Mouse (Mus musculus) heart, postnatal 25 days (tissue): ENCODE measurements around the gene Otop3. TPM values are rescaled to one million over a fixed set of nuclear protein-coding genes. Genes with fewer than 3 reads are reported as not detected.
A peak's percentile ranks its signal among the peaks of the same experiment; 100 is the strongest.

Experiments used
- DNase-seq: peaks from one replicate; pipeline ENCODE4 v3.0.0; 2022; ENCODE audit warnings: low spot score
- intact Hi-C: fragments of 180-260 bp; cut with DNase I; formaldehyde crosslinking; loops from one replicate; pipeline ENCODE4 v1.15.1; 2025
- total RNA-seq, 2 experiments: library from RNA; stranded (reverse); gene quantifications; 2 replicates each; pipeline ENCODE4 v1.2.3; 2021

The Otop3 gene
- total RNA-seq = not detected

DNA sequence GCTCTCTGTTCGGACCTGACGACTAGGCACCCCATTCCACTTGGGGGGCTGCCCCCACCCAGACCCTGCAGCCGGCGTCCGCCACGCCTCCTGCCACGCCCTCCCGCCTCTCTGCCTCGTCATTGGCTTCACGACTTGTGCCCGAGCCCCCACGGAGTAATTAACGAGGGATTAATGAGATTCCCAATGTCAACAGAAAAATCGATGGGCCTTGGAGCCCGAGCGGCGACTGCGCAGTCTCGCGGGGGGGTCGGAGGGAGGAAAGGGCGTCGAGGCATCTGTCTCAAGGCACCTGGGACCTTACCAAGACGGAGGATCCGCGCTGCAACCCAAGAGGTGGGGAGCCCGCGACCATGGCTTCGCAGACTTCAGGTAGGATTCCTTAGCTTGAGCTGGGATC, at the start of gene Otop3:
Otop3 (plus strand) TSS at position 201 of the 400 bp plus-strand sequence.
- no peak for DNase-seq
- intact Hi-C loops = no loop called here

DNA sequence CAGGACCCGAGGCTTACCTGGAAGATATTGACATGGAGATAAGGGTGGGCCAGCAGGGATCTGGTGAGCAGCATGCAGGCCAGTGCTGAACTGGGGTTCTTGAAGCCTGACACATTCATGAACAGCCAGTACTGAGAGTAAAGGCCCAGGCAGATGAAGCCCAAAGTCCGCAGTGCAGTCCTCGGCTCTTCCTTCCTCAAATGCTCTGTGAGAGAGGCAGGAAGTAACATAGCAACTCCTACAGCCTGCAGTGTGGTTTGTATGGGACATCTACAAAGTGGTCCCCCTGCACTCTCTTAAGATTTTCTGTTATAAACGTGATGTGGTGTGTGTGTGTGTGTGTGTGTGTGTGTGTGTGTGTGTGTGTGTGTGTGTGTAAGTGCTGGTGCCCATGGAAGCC, 49.2 kb upstream of the Otop3 start:
- intact Hi-C loops = no loop called here
- DNase-seq = no peak

DNA sequence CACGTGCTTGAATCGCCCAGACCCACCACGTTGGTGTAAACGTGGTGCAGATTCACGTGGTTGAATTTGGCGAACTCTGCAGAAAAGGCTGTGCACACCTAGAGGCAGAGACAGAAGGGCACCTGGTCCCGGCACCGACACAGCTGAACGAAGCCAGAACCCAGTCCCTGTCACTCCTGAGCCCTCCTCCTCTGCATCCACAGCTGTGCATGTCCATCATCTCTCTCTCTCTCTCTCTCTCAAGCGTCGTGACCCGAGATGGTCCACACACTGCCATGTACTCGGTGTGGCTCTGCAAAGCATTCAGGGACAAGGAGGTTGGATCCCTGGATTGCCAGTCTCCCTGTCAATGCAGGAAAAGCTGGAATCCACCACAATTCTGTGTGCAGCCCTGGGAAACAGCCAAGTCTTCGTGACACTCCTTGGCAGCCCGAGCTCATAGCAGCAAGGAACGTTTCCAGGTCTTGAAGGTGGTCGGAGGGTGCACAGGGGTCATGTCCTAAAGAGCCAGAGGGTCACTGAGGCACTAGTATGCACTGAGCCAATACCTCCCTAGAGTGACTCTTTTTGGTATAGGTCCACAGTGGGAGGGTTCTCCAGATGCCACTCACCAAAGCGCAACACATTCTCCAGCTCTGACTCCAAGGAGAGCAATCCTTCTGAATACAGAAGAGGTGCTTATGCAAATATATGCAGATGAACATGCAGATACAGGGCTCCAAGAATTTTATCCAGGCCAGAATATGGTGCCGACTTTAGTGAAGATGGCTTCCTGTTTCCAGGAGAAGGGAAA, 48.1 kb upstream of the Otop3 start:
- no peak for DNase-seq
- intact Hi-C loops = no loop called here

DNA sequence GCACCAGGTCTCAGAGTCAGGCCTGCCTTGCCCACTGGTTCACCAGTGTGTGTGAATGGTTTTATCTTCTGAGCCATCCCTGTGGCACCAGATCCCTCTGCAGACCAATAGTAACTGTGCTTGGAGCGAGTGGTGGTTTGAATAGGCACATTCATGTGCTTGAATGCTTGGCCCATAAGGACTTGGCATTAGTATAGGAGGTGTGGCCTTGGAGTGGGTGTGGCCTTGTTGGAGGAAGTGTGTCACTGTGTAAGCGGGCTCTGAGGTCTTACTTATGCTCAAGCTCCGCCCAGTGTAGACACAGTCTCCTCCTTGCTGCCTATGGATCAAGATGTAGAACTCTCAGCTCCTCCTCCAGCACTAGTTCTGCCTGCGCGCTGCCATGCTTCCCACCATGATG, 47.1 kb upstream of the Otop3 start:
- intact Hi-C loops = no loop called here
- DNase-seq = no peak

DNA sequence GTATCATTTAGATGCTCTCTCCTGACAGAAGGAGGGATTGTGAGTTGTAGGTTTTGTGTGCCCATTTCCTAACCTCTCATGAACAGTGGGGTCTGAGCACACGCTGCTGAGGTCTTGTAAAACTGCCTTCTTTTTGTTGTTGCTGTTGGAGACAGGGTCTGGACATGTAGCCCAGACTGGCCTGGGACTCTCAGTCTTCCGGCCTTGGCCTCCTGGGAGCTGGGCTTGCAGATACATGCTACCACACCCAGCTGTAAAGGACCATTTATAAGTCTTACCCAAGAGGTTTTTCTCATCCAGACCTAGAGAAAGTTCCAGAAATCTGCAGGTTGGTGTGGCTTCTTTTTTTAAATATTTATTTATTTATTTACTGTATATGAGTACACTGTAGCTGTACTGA, 46.2 kb upstream of the Otop3 start:
- no peak for DNase-seq
- intact Hi-C loops = no loop called here

DNA sequence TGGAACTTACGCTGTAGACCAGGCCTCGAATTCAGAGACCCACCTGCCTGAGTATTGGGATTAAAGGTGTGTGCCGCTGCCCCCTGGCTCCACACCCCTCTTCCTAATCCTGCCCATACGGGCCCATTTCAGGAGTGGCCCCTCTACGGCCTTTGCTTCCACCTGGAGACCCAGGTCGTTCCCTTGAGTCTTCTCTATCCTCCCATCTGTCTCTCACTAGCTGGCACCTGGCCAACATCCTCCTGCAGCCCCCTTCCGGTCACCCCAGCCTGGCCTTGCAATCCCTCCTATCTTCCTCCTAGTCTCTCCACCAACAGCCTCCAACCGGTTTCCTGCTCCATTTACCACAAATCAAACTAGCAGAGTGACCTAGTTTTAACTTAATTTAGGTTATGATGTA, 44.6 kb upstream of the Otop3 start:
- intact Hi-C loops = no loop called here
- DNase-seq = no peak

DNA sequence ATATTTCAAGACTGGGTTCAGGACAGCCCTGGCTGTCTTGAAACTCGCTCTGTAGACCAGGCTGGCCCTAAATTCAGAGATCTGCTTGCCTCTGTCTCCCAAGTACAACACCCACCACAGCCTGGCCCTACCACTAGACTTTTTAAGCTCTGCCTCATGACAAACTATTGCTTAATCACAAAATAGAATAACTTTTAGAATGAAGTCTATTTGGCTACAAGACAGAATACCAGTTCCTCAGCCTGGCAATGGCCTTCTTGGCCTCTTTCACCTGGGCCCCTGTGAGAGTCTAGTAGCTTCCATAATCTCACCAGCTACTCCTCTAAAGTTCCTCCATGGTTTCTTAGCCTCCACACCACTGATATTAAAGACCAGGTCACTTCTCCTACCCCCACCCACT, 44.2 kb upstream of the Otop3 start:
- intact Hi-C loops = no loop called here

DNA sequence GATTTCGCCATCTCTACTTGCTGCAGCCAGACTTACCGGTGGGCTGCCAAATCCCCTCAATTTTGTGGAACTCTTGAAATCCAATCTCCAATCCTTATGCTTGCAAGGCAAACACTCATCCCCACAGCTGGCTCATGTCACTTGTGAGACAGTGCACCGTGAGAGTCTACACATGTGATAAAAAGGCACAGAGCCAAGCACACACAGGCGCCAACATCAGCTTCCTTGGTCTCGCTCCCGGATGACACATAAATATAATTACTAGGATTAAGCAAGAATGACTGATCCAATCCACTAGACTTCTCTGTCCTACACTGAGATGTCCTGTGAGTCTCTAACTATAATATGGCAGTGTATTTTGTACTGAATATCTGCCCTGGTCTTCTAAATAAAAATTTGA, 43.6 kb upstream of the Otop3 start:
- intact Hi-C loops = no loop called here
- DNase-seq = peak; percentile 75

More for the DNA sequence above, 44.2 kb upstream of the Otop3 start:
- DNase-seq = no peak

DNA sequence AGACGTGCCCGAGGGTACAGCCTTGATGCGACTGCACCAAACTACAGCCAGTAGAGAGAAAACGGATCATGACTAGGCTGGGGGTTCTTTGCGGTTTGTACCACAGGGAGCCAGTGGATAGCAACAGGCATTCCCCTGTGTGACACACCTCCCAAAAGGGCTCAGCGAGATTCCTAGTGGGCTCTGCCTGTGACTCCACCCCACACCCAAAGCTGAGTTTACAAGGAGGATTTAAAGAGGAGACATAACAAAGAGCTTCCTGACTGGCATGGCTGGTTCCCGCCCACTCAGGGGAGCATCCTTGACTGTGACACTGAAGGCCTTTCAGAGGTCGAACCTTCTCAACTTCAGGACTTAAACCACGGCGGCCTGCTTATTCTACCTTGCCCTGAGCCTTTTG, 43.0 kb upstream of the Otop3 start:
- no peak for DNase-seq
- intact Hi-C loops = no loop called here

DNA sequence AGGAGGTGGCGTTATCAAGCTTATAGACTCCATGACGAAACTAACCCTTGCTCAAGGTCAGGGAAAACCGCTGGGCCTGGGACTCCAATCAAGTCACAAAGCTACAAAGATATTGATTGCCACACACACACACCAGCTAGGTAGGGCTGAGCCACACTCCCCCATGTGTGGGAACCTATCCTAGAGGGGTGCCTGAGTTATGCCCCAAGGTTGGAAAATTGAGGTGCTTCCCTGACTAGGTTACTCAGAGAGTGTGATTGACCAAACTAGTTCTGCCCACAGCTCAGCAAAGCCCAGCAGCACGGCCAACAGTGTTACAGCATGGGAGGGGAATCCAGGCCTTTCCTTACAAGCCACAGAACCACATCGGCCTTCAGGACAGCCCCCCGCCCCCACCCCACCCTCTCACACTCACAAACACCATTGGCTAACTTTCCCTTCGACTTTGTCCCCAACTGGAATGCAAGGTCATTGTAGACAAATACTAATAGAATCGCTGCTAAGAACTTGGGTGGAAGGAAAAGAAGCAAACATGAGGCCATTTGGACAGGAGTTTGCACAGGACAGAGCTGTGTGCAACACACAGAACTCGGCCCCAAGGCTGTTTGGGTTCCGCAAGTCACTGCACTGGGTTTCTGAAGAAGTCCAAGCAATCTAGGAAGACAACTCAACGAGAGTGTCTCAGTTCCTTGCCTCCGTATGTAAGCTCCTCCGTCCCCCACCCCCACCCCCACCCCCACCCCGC, 41.7 kb upstream of the Otop3 start:
- intact Hi-C loops = no loop called here

DNA sequence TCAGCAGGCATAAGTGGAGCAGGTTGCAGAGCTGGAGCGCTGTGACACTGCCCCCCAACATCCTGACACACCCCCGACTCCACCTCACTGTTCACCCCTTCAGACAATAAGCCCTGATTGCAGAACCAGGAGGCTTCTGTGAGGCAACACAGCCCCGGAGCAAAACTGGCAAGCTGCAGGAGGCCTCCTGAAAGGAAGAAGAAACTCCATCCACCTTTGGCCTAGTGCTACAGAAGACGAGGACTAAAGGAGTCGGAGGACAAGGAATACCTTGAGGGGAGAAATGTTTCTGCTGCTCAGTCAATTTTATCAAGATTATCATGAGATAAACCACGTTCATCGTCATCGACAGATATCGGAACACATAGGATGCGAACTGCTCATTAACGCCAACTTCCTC, 38.6 kb upstream of the Otop3 start:
- intact Hi-C loops = no loop called here
- no peak for DNase-seq

More for the DNA sequence above, 41.7 kb upstream of the Otop3 start:
- DNase-seq = no peak

DNA sequence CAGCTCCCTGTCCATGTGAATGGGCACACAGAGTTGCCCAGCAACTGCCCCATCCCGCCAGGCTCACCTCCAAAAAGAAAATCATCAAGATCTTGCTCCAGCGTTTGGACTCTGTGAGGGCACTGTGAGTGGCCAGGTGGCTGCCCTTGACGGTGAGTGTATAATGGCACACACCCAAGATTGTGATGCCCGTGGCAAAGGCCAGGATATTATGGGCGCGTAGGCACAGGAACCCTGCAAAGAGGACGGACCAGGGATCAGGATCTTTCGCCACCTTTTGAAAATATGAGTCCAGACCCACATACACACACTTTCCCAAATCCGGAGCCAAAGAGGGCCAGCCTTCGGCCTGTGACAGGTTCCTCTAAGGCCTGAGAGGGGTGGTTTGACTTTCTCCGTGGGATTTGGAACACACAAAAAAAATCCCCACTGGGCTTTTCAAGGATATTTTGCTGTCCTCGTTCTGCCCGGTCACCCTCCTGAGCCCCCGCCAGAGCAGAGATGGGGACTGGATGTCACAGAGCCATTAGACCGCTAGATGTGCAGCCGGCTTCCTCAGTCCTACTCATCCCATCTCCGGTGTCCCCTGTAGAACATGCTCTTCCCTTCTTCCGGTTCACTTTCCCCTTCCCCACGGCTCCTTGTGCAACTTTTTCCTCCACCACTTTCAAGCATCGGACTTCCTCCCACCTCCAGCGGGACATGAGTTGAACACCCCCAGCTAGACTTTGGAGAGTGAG, 37.9 kb upstream of the Otop3 start:
- intact Hi-C loops = no loop called here
- no peak for DNase-seq

DNA sequence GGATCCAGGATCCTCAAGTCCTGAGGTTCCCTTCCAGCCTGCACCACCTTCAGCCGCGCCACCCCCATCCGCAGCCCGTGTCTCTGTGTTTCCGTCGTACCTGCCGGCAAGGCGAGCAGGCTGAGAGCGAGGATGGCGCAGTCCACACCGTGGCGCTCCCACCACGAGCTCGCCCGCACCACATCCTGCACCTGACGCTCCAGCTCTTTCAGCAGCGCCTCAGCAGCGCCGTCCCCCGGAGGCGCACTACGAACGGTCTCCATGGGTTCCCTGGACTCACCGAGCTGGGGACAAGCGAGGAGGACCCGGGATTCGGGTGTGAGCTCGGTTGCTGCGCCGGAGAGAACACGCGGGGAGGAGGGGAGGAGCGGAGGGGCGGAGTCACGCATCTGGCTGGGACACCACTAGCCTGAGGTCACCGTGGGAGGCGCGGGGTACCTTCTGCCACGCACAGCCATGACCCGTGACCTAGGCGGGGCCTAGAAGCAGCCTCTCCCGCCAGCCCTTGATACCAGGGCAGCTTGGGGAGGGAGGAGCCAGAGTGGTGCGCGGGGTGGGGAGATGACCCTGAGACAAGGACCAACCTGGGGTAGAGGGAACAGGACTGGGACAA, 37.2 kb upstream of the Otop3 start, which contains the start of gene Fads6:
Fads6 (minus strand) TSS at position 450 of the 613 bp plus-strand sequence.
- intact Hi-C loops = no loop called here
- DNase-seq = peak; percentile 33

DNA sequence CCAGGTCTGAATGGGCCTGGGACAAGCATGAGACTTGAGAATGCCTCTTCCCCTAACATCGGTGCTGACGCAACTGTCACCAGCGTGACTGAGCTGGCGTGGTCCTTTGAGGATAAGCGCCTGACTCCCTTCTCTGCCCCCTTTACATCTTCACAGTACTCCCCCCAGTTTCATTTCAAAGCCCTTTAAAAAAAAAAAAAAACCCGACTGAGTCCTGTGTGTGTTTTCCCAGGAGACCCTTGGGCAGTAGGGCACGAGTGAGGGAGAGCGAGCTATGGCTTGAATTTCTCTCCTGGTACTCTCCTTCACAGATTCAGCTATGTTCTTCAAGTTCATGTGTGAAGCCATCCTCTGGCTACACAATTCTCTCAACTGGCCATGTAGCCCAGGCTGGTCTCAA, 36.4 kb upstream of the Otop3 start:
- intact Hi-C loops = no loop called here
- DNase-seq = no peak

DNA sequence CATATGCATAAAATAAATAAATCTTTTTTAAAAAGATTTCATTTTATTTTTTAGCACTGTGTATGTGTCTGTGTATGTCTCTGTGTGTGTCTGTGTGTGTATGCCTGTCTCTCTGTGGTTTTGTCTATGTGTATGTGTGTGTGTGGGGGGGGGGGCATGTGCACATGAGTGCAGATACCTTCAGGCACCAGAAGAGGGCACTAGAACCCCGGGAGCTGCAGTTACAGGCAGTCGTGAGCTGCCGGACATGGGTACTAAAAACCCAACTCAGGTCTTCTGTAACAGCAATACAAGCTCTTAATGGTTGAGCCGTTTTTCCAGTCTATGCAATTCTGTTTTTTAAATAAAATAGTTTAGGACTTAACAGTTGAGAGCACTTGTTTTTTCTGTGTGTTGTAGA, 33.8 kb upstream of the Otop3 start:
- intact Hi-C loops = no loop called here
- no peak for DNase-seq

DNA sequence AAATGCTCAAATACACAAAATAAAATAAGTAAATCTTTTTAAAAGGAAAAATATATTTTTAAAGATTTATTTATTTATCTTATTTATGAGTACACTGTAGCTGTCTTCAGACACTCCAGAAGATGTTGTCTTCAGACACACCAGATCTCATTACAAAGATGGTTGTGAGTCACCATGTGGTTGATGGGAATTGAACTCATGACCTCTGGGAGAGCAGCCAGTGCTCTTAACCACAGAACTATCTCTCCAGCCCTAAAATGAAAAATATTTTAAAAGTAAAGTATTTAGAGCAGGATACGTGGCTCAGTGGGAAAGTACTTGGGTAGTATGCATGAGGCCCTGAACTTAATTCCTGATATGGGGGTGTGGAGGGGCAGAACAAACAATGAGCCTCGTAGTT, 33.2 kb upstream of the Otop3 start:
- DNase-seq = no peak
- intact Hi-C loops = no loop called here

DNA sequence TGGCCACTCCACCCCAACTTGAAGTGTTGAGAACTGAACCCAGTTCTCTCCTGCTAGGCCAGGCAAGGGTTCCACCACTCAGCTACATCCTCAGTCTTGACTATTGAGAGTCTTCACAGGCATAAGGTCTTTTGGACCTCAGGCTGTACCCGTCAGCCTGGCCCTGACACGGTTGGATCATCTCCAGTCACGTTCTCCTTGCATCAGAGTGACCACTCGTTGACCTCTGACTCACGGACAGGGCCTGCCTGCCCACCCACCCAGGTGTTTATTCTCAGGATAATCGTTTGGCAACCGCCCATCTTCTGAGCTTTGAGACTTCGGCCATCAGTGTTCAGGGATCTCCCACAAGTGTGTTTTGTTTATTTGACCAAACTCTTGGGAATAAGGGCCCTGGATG, 31.4 kb upstream of the Otop3 start:
- DNase-seq = no peak
- intact Hi-C loops = no loop called here

DNA sequence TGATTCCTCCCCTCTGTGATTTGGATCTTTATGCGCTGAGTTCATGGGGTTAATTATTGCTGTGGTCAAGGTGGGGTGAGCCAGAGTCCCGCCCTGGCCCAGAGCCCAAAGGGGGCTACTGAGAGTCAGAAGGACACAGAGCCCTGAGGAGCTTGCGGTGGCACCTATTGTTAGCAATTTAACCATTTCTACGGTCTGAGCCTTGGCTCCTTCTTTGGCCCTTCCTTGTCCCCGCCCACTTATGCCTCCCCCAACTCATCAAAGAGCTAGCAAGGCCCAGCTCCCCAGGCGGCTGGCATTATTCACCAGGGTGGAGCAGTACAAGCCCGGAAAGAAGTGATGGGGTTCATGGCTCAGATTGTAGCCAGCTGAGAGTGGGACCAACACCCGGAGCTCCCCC, 27.7 kb upstream of the Otop3 start, which contains the start of gene Otop2:
Otop2 (plus strand) TSS at position 301 of the 400 bp plus-strand sequence.
- no peak for DNase-seq
- intact Hi-C loops = no loop called here

DNA sequence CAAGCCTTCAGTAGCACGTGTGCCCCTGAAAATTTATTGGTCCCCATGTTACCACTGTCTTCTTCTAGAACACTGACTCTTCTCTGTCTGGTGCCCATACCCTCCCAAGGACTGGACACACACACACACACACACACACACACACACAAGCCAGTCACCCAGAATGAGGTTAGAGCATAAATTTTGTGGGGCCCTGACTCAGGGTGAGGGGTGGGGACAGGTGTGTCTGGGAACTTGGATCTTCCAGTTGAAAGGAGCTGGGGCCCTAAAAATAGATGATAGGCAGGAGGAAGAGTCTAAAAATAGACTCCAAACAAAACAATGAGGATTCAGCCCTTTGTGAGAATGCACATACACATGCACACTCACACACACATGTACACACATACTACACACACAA, 25.8 kb upstream of the Otop3 start:
- no peak for DNase-seq
- intact Hi-C loops = no loop called here

DNA sequence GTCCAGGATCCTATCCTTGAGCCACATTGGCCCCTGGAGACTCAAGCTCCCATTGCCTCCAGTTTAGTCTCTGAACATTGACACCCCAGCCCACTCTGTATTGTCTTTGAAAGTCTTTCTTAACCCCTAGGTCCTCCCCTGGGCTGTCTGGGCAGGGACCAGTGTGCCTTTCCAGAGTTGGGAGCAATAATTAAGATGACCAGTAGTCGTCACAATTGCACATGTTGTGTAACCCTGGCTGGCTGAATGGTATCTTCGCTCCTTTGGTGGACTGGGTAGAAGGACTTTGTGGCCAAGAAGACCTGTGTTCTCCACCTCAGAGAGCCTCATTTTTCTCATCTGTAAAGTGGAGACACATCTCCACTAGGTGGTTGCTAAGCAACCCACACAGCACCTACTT, 20.3 kb upstream of the Otop3 start:
- DNase-seq = no peak
- intact Hi-C loops = no loop called here
